Mouse (Mus musculus): ENCODE data around the gene D5Ertd579e. TPM values are rescaled to one million over a fixed set of nuclear protein-coding genes. Genes with fewer than 3 reads are reported as not detected.

D5Ertd579e gene
- polyA plus RNA-seq, 1 experiment = 1.6 TPM

DNA sequence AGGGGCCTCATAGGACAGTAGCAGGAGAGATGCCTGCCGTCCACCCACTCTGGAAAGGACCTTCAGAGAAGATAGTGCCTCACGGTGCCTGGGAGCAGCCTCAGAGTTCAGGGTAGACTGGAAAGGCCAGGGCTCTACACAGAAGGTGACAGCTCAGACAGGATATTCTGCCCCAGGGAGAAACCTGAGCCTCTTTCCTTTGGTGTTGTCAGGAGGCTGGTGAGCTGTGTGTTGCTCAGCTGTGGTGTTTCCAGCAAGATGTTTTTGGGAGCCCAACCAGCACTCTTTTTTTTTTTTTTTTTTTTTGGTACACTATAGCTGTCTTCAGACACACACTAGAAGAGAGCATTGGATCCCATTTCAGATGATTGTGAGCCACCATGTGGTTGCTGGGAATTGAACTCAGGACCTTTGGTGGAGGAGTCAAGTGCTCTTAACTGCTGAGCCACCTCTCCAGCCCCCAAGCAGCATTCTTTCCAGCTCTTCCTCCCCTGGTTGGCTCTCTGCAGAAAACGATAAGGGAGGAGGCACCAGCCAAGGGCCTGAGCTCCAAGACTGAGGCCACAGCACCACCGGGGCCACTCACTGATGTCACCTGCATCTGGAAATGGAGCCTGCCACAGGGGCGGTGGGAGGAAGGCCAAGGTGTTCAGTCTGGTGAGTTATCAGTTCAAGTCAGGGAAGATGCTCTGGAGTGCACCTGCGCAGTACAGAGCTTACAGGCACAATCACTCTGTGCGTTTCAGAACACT, 36.3 kb upstream of the D5Ertd579e start:
- H3K4me3 ChIP-seq (replicated peaks) = peak overlapping the region; percentile 53
- H3K9me3 ChIP-seq (ENCODE audit: control insufficient read depth, low read length) = no peaks in the 10 kb centered on the region
- H3K4me1 ChIP-seq (ENCODE audit: control insufficient read depth) = peaks cover 98% of the 10 kb centered on the region
- peaks cover 31% of the 10 kb centered on the region for H3K27me3 ChIP-seq (ENCODE audit: control insufficient read depth)
- TF ChIP-seq GATA1 (IDR thresholded peaks at IDR 0.05; ENCODE audit: low read length) (no peak), TAL1 (IDR thresholded peaks at IDR 0.05; ENCODE audit: low read length) (0 out of 3 replicates have a peak, but pooled peaks have one; percentile 31)
- peaks cover 17% of the 10 kb centered on the region for H3K36me3 ChIP-seq (ENCODE audit: control insufficient read depth)

DNA sequence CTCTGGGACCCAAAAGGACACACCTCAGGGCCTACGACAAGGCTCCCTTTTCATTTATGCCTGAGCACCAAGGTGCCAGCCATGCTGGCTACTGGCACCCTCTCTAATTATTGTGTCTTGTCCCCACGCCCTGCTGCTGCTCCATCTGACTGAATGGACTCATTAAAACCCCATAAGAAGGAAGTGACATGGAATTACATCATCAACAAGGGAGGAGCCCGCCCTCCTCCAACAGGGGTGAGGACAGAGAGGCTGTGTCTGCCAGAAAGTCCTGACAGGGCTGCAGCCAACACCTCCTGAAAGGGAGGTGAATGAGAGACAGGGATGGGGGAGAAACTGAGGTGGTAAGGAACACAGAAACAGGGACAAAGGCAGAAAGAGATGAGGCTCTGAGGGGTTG, 34.9 kb upstream of the D5Ertd579e start:
- Histone ChIP-seq H3K4me1 (ENCODE audit: control insufficient read depth) (peaks cover 96% of the 10 kb centered on the region), H3K36me3 (ENCODE audit: control insufficient read depth) (peaks cover 17% of the 10 kb centered on the region)

DNA sequence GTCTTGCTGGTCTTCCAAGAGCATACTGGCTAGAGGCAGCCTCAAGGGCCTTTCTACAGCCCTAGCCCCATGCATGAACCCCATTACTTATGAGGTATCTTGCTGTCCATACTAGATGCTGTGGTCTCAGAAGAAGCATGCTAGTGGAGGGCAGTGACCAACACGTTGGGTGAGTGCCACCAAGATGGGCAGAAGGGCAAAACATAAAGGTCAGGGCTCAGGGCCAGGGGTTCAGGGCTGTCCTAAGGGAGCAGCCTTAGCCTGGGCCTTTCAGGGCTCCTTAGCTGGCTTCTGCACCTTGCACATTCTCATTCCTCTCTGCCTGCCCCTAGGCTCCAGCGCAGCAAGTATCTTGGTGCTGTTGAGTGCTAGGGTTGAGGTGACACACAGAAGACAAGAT, 34.1 kb upstream of the D5Ertd579e start:
- peaks cover 88% of the 10 kb centered on the region for H3K4me1 ChIP-seq (ENCODE audit: control insufficient read depth)

More for the DNA sequence above, 34.9 kb upstream of the D5Ertd579e start:
- Histone ChIP-seq H3K27me3 (ENCODE audit: control insufficient read depth) (peaks cover 34% of the 10 kb centered on the region), H3K9me3 (ENCODE audit: control insufficient read depth, low read length) (no peaks in the 10 kb centered on the region), H3K4me3 (replicated peaks) (no peak overlapping the region)
- TF ChIP-seq TAL1 (IDR thresholded peaks at IDR 0.05; ENCODE audit: low read length) = no peak
- no peak for TF ChIP-seq GATA1 (IDR thresholded peaks at IDR 0.05; ENCODE audit: low read length)

DNA sequence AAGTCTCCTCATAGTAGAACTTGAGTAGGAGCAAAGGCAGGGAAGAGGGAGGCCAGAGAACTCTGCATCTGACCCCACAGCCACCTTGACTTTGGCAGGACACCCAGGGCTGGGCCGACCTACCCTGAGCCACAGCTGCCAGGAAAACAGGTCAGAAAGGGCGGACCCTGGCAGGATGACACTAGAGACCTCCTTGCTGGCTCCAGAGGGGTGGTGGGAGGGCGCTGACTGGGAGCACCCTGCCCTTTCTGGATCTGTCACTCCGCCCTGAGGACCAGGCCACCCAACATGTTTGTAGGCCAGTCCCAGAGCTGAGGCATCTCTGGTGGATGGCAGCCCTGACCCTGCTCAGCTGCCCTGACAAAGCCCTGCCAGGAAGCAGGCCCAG, 33.3 kb upstream of the D5Ertd579e start:
- no peaks in the 10 kb centered on the region for H3K9me3 ChIP-seq (ENCODE audit: control insufficient read depth, low read length)
- TF ChIP-seq GATA1 (IDR thresholded peaks at IDR 0.05; ENCODE audit: low read length) (no peak), TAL1 (IDR thresholded peaks at IDR 0.05; ENCODE audit: low read length) (no peak)
- no peak overlapping the region for H3K4me3 ChIP-seq (replicated peaks)
- H3K36me3 ChIP-seq (ENCODE audit: control insufficient read depth) = peaks cover 13% of the 10 kb centered on the region
- peaks cover 31% of the 10 kb centered on the region for H3K27me3 ChIP-seq (ENCODE audit: control insufficient read depth)
- H3K4me1 ChIP-seq (ENCODE audit: control insufficient read depth) = peaks cover 84% of the 10 kb centered on the region

More for the DNA sequence above, 34.1 kb upstream of the D5Ertd579e start:
- no peaks in the 10 kb centered on the region for H3K9me3 ChIP-seq (ENCODE audit: control insufficient read depth, low read length)
- peaks cover 29% of the 10 kb centered on the region for H3K27me3 ChIP-seq (ENCODE audit: control insufficient read depth)
- H3K4me3 ChIP-seq (replicated peaks) = no peak overlapping the region
- no peak for TF ChIP-seq TAL1 (IDR thresholded peaks at IDR 0.05; ENCODE audit: low read length)
- no peak for TF ChIP-seq GATA1 (IDR thresholded peaks at IDR 0.05; ENCODE audit: low read length)
- H3K36me3 ChIP-seq (ENCODE audit: control insufficient read depth) = peaks cover 11% of the 10 kb centered on the region

DNA sequence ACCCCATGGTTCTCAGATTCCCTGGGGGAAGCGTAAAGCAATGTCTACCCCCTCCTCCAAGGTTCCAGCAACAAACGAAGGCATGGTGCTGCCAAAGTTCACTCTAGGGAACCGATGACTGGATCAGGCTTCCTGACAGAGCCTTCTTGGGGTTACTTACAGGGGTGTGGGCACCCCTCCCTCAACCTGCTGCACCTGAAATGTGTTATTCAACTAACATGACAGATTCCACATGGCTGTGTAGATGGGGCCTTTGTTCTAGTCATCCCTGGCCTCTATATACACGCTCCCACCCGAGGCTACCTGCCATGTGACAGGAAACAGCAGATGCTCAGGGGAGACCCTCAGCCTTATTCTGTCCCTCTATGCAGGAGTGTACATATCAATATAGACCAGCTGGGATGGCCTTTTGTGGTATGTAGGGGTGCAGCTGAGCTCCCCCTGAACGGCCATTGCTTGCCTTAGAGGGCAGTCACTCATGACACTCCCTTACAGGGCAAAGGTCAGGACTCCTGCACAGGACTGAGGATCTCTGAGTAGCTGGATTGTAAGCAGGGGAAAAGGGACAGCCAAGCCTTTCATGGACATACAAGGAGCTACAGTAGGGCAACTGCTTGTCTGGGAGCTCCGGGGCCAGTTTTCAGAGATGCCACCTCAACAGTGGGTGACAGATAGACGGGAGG, 32.7 kb upstream of the D5Ertd579e start:
- Histone ChIP-seq H3K27me3 (ENCODE audit: control insufficient read depth) (peaks cover 31% of the 10 kb centered on the region), H3K9me3 (ENCODE audit: control insufficient read depth, low read length) (no peaks in the 10 kb centered on the region), H3K4me3 (replicated peaks) (no peak overlapping the region), H3K36me3 (ENCODE audit: control insufficient read depth) (peaks cover 15% of the 10 kb centered on the region), H3K4me1 (ENCODE audit: control insufficient read depth) (peaks cover 84% of the 10 kb centered on the region)
- TF ChIP-seq GATA1 (IDR thresholded peaks at IDR 0.05; ENCODE audit: low read length) (no peak), TAL1 (IDR thresholded peaks at IDR 0.05; ENCODE audit: low read length) (no peak)

DNA sequence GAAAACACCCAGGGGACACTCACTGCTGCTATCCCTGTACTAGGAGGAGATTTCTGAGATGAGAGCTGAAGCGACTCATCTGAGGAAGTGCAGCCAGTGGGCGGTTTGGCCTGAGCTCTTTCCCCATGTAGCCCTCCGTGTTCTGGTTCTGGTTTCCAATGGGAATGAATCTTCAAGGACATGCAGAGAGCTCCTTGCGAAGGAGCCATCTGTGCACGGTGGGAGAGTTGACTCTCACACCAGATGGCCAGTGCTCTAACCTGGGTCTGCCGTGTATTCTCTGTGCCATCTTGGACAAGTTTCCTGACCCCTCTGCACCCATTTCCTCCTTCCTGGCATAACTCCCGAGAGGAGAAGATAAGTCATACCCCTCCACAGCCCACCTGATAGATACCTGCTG, 32.0 kb upstream of the D5Ertd579e start:
- Histone ChIP-seq H3K4me3 (replicated peaks) (no peak overlapping the region), H3K36me3 (ENCODE audit: control insufficient read depth) (peaks cover 15% of the 10 kb centered on the region), H3K9me3 (ENCODE audit: control insufficient read depth, low read length) (no peaks in the 10 kb centered on the region), H3K27me3 (ENCODE audit: control insufficient read depth) (peaks cover 31% of the 10 kb centered on the region), H3K4me1 (ENCODE audit: control insufficient read depth) (peaks cover 86% of the 10 kb centered on the region)
- TF ChIP-seq TAL1 (IDR thresholded peaks at IDR 0.05; ENCODE audit: low read length) (no peak), GATA1 (IDR thresholded peaks at IDR 0.05; ENCODE audit: low read length) (no peak)

DNA sequence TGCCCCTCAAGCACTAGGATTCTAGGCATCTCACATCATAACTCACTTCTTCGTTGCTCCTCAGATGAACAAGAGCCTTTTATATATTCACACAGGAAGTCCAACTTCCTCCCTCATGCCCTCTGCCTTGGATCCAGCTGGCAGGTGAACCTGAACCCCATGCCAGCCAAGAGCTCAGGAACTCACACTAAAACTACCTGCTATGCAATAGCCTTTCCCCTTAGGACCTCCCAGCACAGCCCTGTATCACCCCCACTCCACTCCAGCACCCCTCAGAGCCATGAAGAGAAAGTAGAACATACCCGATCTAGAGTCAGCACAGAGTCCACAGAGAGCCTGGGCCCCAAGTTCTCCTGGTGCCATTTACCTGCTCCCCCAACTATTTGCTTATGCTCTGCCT, 31.3 kb upstream of the D5Ertd579e start:
- H3K36me3 ChIP-seq (ENCODE audit: control insufficient read depth) = peaks cover 15% of the 10 kb centered on the region
- H3K27me3 ChIP-seq (ENCODE audit: control insufficient read depth) = peaks cover 31% of the 10 kb centered on the region
- peaks cover 86% of the 10 kb centered on the region for H3K4me1 ChIP-seq (ENCODE audit: control insufficient read depth)
- no peak for TF ChIP-seq GATA1 (IDR thresholded peaks at IDR 0.05; ENCODE audit: low read length)
- TF ChIP-seq TAL1 (IDR thresholded peaks at IDR 0.05; ENCODE audit: low read length) = no peak
- H3K4me3 ChIP-seq (replicated peaks) = no peak overlapping the region
- no peaks in the 10 kb centered on the region for H3K9me3 ChIP-seq (ENCODE audit: control insufficient read depth, low read length)

DNA sequence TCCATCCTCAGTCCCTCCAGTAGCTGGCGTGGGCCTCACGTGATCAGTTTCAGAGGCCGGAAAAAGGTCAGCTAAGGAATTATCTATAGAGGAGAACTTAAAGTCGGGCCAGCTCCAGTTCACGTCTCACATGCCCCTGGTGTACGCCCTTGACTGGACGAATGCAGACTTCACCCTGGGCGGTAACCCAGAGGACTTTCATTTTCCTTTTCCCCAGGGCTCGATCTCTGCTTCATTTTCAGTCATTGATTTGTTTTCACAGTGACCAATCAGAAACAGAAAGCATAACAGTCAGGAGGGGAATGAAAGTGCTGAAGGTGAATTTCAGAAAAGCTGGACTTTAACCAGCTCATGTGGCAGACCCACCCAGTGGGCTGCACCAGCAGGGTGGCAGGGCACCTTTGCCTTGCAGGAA, 30.6 kb upstream of the D5Ertd579e start:
- no peak overlapping the region for H3K4me3 ChIP-seq (replicated peaks)
- peaks cover 85% of the 10 kb centered on the region for H3K4me1 ChIP-seq (ENCODE audit: control insufficient read depth)
- H3K36me3 ChIP-seq (ENCODE audit: control insufficient read depth) = peaks cover 14% of the 10 kb centered on the region

DNA sequence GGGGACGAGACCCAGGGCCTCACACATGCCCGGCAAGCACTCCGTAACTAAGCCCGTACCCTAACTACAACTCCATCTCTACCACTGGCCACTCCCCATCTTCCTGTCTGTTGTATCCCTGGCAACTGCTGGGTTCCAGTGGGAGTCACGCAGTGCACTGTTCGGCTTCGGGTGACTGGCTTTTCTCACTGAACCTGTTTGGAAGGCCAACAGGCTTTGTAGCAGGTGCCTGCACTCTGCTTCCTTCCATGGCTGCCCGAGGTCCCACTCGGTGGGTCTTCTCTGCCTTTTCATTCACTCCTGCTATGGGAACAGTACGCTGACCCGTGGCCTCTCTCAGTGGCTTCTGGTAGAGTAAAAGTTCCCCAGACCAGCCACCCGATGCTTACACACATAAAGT, 30.0 kb upstream of the D5Ertd579e start:
- Histone ChIP-seq H3K4me1 (ENCODE audit: control insufficient read depth) (peaks cover 85% of the 10 kb centered on the region), H3K36me3 (ENCODE audit: control insufficient read depth) (peaks cover 9% of the 10 kb centered on the region), H3K4me3 (replicated peaks) (no peak overlapping the region), H3K27me3 (ENCODE audit: control insufficient read depth) (peaks cover 26% of the 10 kb centered on the region), H3K9me3 (ENCODE audit: control insufficient read depth, low read length) (no peaks in the 10 kb centered on the region)
- TF ChIP-seq TAL1 (IDR thresholded peaks at IDR 0.05; ENCODE audit: low read length) = no peak
- TF ChIP-seq GATA1 (IDR thresholded peaks at IDR 0.05; ENCODE audit: low read length) = no peak

More for the DNA sequence above, 30.6 kb upstream of the D5Ertd579e start:
- H3K9me3 ChIP-seq (ENCODE audit: control insufficient read depth, low read length) = no peaks in the 10 kb centered on the region
- no peak for TF ChIP-seq TAL1 (IDR thresholded peaks at IDR 0.05; ENCODE audit: low read length)
- no peak for TF ChIP-seq GATA1 (IDR thresholded peaks at IDR 0.05; ENCODE audit: low read length)
- peaks cover 30% of the 10 kb centered on the region for H3K27me3 ChIP-seq (ENCODE audit: control insufficient read depth)
